Mouse (Mus musculus) kidney, adult 2 months (tissue): ENCODE measurements at regions not wholly inside any gene's neighbourhood (a gene's known extent, or its start where the extent isn't known, plus 50 kb on each side); places are given as distances from the start of the nearest gene placed in this dataset.
A peak's percentile ranks its signal among the peaks of the same experiment; 100 is the strongest.
"Not testable (repeated sequence)": the region's sequence is repeated elsewhere in the genome, so short reads cannot be mapped to it uniquely, and the experiment has no call there.

Source experiments
- DNase-seq: peaks from one replicate; pipeline ENCODE4 v3.0.0; 2021
- H3K27ac ChIP-seq: fragments of 200-500 bp; 2 replicates; pipeline ENCODE4 v1.5.1; 2012; ENCODE audit warnings: low read depth, low read length, control low read depth, inconsistent platforms; ENCODE audit not compliant: insufficient read depth
- H3K27me3 ChIP-seq: fragments of 200-500 bp; replicated peaks from 2 replicates; pipeline ENCODE4 v1.6.1; 2012; ENCODE audit warnings: mild to moderate bottlenecking, moderate library complexity, low read length, inconsistent platforms; ENCODE audit not compliant: control insufficient read depth, insufficient read depth
- H3K36me3 ChIP-seq: fragments of 200-500 bp; 2 replicates; pipeline ENCODE4 v1.6.1; 2012; ENCODE audit warnings: mild to moderate bottlenecking, moderate library complexity, low read length, inconsistent platforms; ENCODE audit not compliant: control insufficient read depth, insufficient read depth
- H3K4me1 ChIP-seq: fragments of 200-500 bp; 2 replicates; pipeline ENCODE4 v1.6.1; 2011; ENCODE audit warnings: low read length; ENCODE audit not compliant: control insufficient read depth, insufficient read depth
- H3K4me3 ChIP-seq: fragments of 200-500 bp; 2 replicates; pipeline ENCODE4 v1.5.1; 2011; ENCODE audit warnings: mild to moderate bottlenecking, low read depth, low read length, control low read depth; ENCODE audit not compliant: insufficient read depth
- CTCF ChIP-seq: fragments of 200-500 bp; conservative IDR thresholded peaks from 2 replicates; pipeline ENCODE4 v1.5.1; 2011; ENCODE audit warnings: low read depth, mild to moderate bottlenecking, control low read depth, low read length, moderate library complexity, mixed read lengths; ENCODE audit not compliant: insufficient read depth, insufficient read length
- POLR2A ChIP-seq: fragments of 200-500 bp; IDR thresholded peaks from one replicate; pipeline ENCODE4 v1.6.1; 2011; ENCODE audit warnings: low read depth, low read length, control low read depth
- WGBS: fragments of 180-500 bp; shearing (Covaris S2); methylation state at CpG from one replicate; pipeline ENCODE4 v1.1.7; 2018; 5-methylcytosine and 5-hydroxymethylcytosine counted together

DNA sequence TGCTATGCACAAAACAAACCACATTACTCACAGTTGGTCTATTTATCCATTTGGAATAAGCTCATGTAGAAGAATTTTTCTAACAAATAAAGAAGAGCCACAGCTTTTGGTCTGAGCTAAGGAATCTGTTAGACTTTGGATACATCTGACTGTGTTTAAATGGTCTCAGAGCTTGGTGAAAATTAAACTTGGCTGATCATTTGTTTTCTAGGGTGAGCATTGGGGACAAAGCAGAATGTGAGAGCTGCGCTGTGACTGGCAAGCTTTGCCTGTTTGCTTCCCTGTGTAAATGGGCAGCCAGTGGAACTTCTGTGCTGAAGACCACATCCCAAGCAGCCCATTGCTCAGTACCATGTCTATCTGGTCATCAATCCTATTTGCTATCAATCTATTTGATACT lies 658.7 kb downstream of the Tmtc2 start:
- peak; percentile 60 for DNase-seq
- no peak overlapping the region for H3K27ac ChIP-seq
- H3K36me3 ChIP-seq, result no peaks in the 10 kb centered on the region
- TF ChIP-seq POLR2A (no peak), CTCF (no peak)
- no peak overlapping the region for H3K4me3 ChIP-seq
- H3K27me3 ChIP-seq, result no peaks in the 10 kb centered on the region
- H3K4me1 ChIP-seq, result no peaks in the 10 kb centered on the region
- 88% methylated on average over 1 of the region's 1 CpGs for WGBS

DNA sequence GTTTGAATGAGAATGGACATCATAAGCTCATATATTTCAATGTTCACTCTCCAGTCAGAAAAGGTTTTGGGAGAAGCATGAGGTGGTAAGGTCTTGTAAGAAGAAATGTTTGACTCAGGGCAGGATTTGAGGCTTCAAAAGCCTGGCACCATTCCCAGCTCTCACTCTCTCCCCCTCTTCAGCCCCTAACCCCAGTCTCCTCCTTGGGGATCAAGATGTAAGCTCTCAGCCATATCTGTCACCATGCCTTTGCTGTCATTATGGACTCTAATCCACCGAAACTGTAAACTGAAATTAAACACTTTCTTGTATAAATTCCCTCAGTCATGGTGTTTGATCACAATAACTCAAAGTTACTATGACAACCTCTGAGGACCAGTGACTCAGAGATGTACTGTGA lies 637.6 kb downstream of the Tmtc2 start:
- no peaks in the 10 kb centered on the region for H3K27me3 ChIP-seq
- H3K4me1 ChIP-seq, result no peaks in the 10 kb centered on the region
- DNase-seq, result no peak
- TF ChIP-seq CTCF, result no peak
- TF ChIP-seq POLR2A, result no peak
- 34% methylated on average over 1 of the region's 1 CpGs for WGBS
- no peaks in the 10 kb centered on the region for H3K36me3 ChIP-seq
- H3K27ac ChIP-seq, result no peak overlapping the region
- no peak overlapping the region for H3K4me3 ChIP-seq

DNA sequence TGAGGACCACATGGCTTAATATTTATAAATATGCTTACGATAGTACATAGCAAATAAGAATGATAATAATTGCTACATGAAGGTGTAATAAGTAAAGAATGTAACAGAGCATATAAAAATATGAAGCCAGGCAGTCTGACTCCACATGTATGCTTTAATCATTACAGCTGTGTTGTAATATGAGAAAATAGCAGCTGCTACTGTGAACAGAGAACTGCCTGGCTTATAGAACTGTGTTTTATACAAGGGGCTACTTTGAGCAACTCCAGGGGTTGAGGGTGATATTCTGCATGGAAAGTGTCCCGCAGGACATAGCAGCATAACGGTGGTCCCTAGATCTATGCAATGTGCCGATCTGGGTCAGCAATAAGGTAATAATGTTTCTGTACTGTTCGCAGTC lies 627.9 kb downstream of the Tmtc2 start:
- no peak overlapping the region for H3K27ac ChIP-seq
- no peaks in the 10 kb centered on the region for H3K36me3 ChIP-seq
- DNase-seq, result no peak
- H3K4me1 ChIP-seq, result no peaks in the 10 kb centered on the region
- TF ChIP-seq POLR2A, result no peak
- no peak for TF ChIP-seq CTCF
- 90% methylated on average over 5 of the region's 5 CpGs for WGBS
- H3K4me3 ChIP-seq, result no peak overlapping the region
- H3K27me3 ChIP-seq, result no peaks in the 10 kb centered on the region

DNA sequence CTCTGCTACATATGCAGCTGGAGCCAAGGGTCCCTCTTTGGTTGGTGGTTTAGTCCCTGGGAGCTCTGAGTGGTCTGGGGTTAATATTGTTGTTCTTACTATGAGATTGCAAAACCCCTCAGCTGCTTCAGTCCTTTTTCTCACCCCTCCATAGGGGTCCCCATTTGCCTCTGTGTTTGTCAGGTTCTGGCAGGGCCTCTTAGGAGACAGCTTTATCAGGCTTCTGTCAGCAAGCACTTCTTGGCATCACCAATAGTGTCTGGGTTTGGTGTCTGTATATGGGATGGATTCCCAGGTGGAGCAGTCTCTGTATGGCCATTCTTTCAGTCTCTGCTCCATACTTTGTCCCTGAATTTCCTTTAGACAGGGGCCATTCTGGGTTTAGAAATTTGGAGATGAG lies 625.4 kb downstream of the Tmtc2 start:
- not testable (repeated sequence) for H3K27ac ChIP-seq, H3K36me3 ChIP-seq, H3K4me1 ChIP-seq, DNase-seq, H3K4me3 ChIP-seq, H3K27me3 ChIP-seq

DNA sequence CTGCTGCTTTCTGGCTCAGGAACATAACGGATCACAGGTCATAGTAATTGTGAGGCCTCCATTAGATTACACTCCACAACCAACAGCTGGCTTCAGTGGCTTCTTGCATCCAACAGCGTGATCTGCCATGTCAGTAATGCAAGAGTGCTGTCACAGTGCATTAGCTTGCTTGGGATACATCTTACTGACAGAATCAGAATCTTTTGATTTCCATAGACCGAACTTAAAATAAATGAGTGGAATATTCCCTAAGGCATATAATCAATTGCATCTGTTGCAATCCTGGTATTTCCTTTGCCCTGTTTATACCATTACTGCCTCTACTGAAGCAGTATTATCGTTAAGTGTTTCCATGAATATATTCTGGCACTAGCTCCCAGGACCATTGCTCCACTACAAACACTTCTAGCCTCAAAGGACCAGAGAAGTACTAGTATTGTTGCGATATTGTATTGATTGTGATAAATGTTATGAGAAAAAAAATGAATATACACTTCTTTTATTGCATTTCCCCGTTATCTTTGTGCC lies 605.8 kb downstream of the Tmtc2 start:
- Histone ChIP-seq H3K4me1 (no peaks in the 10 kb centered on the region), H3K27me3 (no peaks in the 10 kb centered on the region), H3K4me3 (no peak overlapping the region), H3K36me3 (no peaks in the 10 kb centered on the region), H3K27ac (no peak overlapping the region)
- TF ChIP-seq CTCF (no peak), POLR2A (no peak)
- DNase-seq, result no peak
- 85% methylated on average over 6 of the region's 6 CpGs for WGBS
